Mouse (Mus musculus): Measurements from ENCODE around the gene Ces1d. TPM values are rescaled to one million over a fixed set of nuclear protein-coding genes. Genes with fewer than 3 reads are reported as not detected.

Gene Ces1d
- polyA plus RNA-seq, 1 experiment from 2014 or later, result 0.43 TPM

DNA sequence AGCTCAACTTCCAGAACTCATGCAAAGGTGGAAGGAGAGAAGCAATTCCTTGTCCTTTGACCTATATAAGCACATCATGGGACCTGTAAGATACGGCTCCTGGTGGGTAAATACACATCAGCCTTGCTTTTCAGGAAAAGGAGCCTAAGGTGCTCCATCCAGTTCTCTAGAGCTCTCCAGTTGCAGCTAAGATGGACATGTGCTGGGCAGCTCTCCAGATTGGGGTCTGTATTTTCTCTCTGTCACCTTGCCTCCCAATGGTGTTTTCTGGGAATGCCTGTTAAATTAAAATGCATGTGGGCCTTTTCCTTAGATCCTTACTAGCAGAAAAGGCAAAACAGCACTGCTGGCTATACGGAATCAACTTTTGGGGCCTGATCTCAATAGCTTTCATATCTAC is 23.1 kb downstream of the Ces1d start:
- no peaks in the 10 kb centered on the region for H3K9me3 ChIP-seq (replicated peaks; ENCODE audit: control insufficient read depth, low read length)
- H3K4me1 ChIP-seq (ENCODE audit: control insufficient read depth, insufficient read depth, low read length), result 0 out of 2 replicates have a peak, but pooled peaks cover 5% of the 10 kb centered on the region
- no peak overlapping the region for H3K9ac ChIP-seq (ENCODE audit: low read depth, low read length)
- no peak overlapping the region for H3K4me2 ChIP-seq
- H3K27ac ChIP-seq (ENCODE audit: low read depth, low read length), result no peak overlapping the region
- no peak for ATAC-seq (replicated peaks; ENCODE audit: insufficient number of reproducible peaks, low FRiP score, low TSS enrichment)
- no peaks in the 10 kb centered on the region for H3K36me3 ChIP-seq (ENCODE audit: control insufficient read depth, insufficient read depth, low read length)
- H3K27me3 ChIP-seq (ENCODE audit: control insufficient read depth, insufficient read depth, low read length), result no peaks in the 10 kb centered on the region
- 63% methylated on average over 2 of the region's 2 CpGs for WGBS (ENCODE audit: insufficient replicate concordance)
- no peak overlapping the region for H3K4me3 ChIP-seq (ENCODE audit: low read depth, low read length)

DNA sequence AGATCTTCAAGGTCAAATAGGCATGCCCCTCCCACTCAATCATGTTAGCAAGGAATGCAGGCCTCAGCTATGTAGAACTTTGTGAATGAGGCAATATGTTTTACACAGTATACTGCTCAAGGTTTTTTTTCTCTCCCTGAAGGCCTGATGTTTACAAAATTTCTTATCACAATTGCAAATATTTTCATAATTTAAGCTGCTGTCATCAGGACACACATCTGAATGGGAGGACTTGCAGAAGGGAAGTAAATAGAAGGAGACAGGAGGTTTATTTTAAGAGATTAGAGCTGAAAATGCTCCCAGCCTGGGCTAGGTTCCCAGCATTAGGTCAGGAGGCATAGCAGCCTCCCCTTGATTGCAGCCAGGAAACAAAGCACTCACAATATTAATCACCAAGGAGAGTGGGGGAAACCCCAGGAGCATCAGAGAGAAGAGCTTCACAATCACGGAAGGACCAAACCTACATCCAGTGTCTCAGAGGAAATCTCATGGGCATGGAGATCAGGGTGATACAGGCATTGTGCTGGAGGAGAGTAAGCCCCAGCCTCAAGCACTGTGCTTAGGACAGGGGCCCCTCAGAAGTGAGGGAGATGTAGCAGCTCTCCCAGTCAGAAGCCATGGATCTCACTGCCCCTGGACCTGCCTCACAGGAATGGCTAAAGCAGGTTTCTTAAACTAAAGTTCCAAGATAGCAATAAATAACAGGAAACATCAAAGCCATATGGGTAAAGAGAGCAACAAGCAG is 25.6 kb downstream of the Ces1d start:
- Histone ChIP-seq H3K4me1 (ENCODE audit: control insufficient read depth, insufficient read depth, low read length) (0 out of 2 replicates have a peak, but pooled peaks cover 5% of the 10 kb centered on the region), H3K36me3 (ENCODE audit: control insufficient read depth, insufficient read depth, low read length) (no peaks in the 10 kb centered on the region), H3K4me2 (no peak overlapping the region), H3K4me3 (ENCODE audit: low read depth, low read length) (no peak overlapping the region), H3K27me3 (ENCODE audit: control insufficient read depth, insufficient read depth, low read length) (no peaks in the 10 kb centered on the region), H3K9me3 (replicated peaks; ENCODE audit: control insufficient read depth, low read length) (no peaks in the 10 kb centered on the region), H3K9ac (ENCODE audit: low read depth, low read length) (no peak overlapping the region), H3K27ac (ENCODE audit: low read depth, low read length) (no peak overlapping the region)
- 35% methylated on average over 1 of the region's 1 CpGs for WGBS (ENCODE audit: insufficient replicate concordance)
- no peak for ATAC-seq (replicated peaks; ENCODE audit: insufficient number of reproducible peaks, low FRiP score, low TSS enrichment)

DNA sequence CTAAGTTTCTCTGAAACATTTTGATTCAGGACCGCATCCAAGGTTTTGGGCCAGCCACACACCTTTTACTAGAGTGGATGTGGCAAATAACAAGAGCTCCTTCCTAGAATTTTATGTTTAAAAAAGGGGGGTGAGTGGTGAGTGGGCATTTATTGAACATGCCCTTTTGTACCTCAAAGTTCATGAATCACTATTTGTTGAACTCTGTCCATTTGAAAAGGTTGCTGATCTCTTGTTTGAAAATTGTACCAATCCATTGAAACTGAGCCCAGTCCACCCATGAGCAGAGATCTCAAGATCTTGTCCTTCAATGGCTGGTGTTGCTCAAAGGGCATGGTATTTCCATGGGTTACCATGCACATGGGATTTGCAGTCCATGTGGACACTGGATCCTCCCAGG is 34.3 kb downstream of the Ces1d start:
- no peak for ATAC-seq (replicated peaks; ENCODE audit: insufficient number of reproducible peaks, low FRiP score, low TSS enrichment)
- no peak overlapping the region for H3K4me2 ChIP-seq
- 76% methylated on average over 1 of the region's 1 CpGs for WGBS (ENCODE audit: insufficient replicate concordance)

GRCm38 (mm10) chr8:93151401-93151800 is 46.2 kb downstream of the Ces1d start:
- Histone ChIP-seq H3K27ac (ENCODE audit: low read depth, low read length) (no peak overlapping the region), H3K27me3 (ENCODE audit: control insufficient read depth, insufficient read depth, low read length) (no peaks in the 10 kb centered on the region), H3K4me2 (no peak overlapping the region), H3K9ac (ENCODE audit: low read depth, low read length) (no peak overlapping the region), H3K4me1 (ENCODE audit: control insufficient read depth, insufficient read depth, low read length) (no peaks in the 10 kb centered on the region), H3K36me3 (ENCODE audit: control insufficient read depth, insufficient read depth, low read length) (no peaks in the 10 kb centered on the region), H3K9me3 (replicated peaks; ENCODE audit: control insufficient read depth, low read length) (no peaks in the 10 kb centered on the region), H3K4me3 (ENCODE audit: low read depth, low read length) (no peak overlapping the region)
- ATAC-seq (replicated peaks; ENCODE audit: insufficient number of reproducible peaks, low FRiP score, low TSS enrichment), result no peak
- 92% methylated on average over 1 of the region's 1 CpGs for WGBS (ENCODE audit: insufficient replicate concordance)

More for the DNA sequence above, 34.3 kb downstream of the Ces1d start:
- H3K4me1 ChIP-seq (ENCODE audit: control insufficient read depth, insufficient read depth, low read length), result no peaks in the 10 kb centered on the region
- H3K36me3 ChIP-seq (ENCODE audit: control insufficient read depth, insufficient read depth, low read length), result no peaks in the 10 kb centered on the region
- H3K27me3 ChIP-seq (ENCODE audit: control insufficient read depth, insufficient read depth, low read length), result no peaks in the 10 kb centered on the region
- H3K9me3 ChIP-seq (replicated peaks; ENCODE audit: control insufficient read depth, low read length), result no peaks in the 10 kb centered on the region
- no peak overlapping the region for H3K9ac ChIP-seq (ENCODE audit: low read depth, low read length)
- no peak overlapping the region for H3K4me3 ChIP-seq (ENCODE audit: low read depth, low read length)
- no peak overlapping the region for H3K27ac ChIP-seq (ENCODE audit: low read depth, low read length)

DNA sequence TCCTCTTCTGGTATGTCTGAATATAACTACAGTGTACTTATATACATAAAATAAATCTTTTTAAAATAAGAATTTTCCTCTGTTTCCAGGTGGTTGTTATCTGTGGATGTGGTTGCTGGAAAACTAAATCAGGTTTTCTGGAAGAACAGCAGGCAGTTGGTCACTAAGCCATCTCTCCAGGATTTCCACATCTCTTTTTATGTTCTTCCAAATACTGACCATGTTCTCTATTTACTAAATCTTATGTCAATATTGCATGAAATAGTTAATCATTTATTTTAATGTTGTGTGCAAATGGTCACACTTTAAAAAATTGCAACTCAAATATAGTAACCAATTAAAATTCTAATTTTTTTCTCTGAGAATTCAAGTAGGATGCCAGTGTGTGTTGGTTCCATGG is 50.3 kb downstream of the Ces1d start:
- H3K27ac ChIP-seq (ENCODE audit: low read depth, low read length), result no peak overlapping the region
- H3K36me3 ChIP-seq (ENCODE audit: control insufficient read depth, insufficient read depth, low read length), result no peaks in the 10 kb centered on the region
- H3K9ac ChIP-seq (ENCODE audit: low read depth, low read length), result no peak overlapping the region
- no peaks in the 10 kb centered on the region for H3K4me1 ChIP-seq (ENCODE audit: control insufficient read depth, insufficient read depth, low read length)
- no peaks in the 10 kb centered on the region for H3K9me3 ChIP-seq (replicated peaks; ENCODE audit: control insufficient read depth, low read length)
- no peak overlapping the region for H3K4me2 ChIP-seq
- no peaks in the 10 kb centered on the region for H3K27me3 ChIP-seq (ENCODE audit: control insufficient read depth, insufficient read depth, low read length)
- no peak overlapping the region for H3K4me3 ChIP-seq (ENCODE audit: low read depth, low read length)
- no peak for ATAC-seq (replicated peaks; ENCODE audit: insufficient number of reproducible peaks, low FRiP score, low TSS enrichment)

GRCm38 (mm10) chr8:93140696-93141095 is 56.9 kb downstream of the Ces1d start:
- no peak for ATAC-seq (replicated peaks; ENCODE audit: insufficient number of reproducible peaks, low FRiP score, low TSS enrichment)
- no peaks in the 10 kb centered on the region for H3K4me1 ChIP-seq (ENCODE audit: control insufficient read depth, insufficient read depth, low read length)
- 53% methylated on average over 1 of the region's 1 CpGs for WGBS (ENCODE audit: insufficient replicate concordance)
- no peak overlapping the region for H3K4me3 ChIP-seq (ENCODE audit: low read depth, low read length)
- H3K9ac ChIP-seq (ENCODE audit: low read depth, low read length), result no peak overlapping the region
- no peak overlapping the region for H3K4me2 ChIP-seq
- H3K36me3 ChIP-seq (ENCODE audit: control insufficient read depth, insufficient read depth, low read length), result no peaks in the 10 kb centered on the region
- H3K27me3 ChIP-seq (ENCODE audit: control insufficient read depth, insufficient read depth, low read length), result no peaks in the 10 kb centered on the region
- no peak overlapping the region for H3K27ac ChIP-seq (ENCODE audit: low read depth, low read length)
- no peaks in the 10 kb centered on the region for H3K9me3 ChIP-seq (replicated peaks; ENCODE audit: control insufficient read depth, low read length)

- Histone ChIP-seq H3K36me3 (ENCODE audit: control insufficient read depth, insufficient read depth, low read length) (no peaks in the 10 kb centered on the region), H3K4me1 (ENCODE audit: control insufficient read depth, insufficient read depth, low read length) (no peaks in the 10 kb centered on the region), H3K4me2 (no peak overlapping the region), H3K9me3 (replicated peaks; ENCODE audit: control insufficient read depth, low read length) (no peaks in the 10 kb centered on the region), H3K4me3 (ENCODE audit: low read depth, low read length) (no peak overlapping the region), H3K27me3 (ENCODE audit: control insufficient read depth, insufficient read depth, low read length) (no peaks in the 10 kb centered on the region), H3K27ac (ENCODE audit: low read depth, low read length) (no peak overlapping the region), H3K9ac (ENCODE audit: low read depth, low read length) (no peak overlapping the region)
- ATAC-seq (replicated peaks; ENCODE audit: insufficient number of reproducible peaks, low FRiP score, low TSS enrichment), result no peak
- whole genome bisulfite sequencing (ENCODE audit: insufficient replicate concordance), result 93% methylated on average over 2 of the region's 2 CpGs
Measured at GRCm38 (mm10) chr8:93132196-93132595, 65.4 kb downstream of the Ces1d start.

- Histone ChIP-seq H3K27me3 (ENCODE audit: control insufficient read depth, insufficient read depth, low read length) (no peaks in the 10 kb centered on the region), H3K9ac (ENCODE audit: low read depth, low read length) (no peak within 1 kb of the TSS), H3K36me3 (ENCODE audit: control insufficient read depth, insufficient read depth, low read length) (no peaks in the 10 kb centered on the region), H3K4me3 (ENCODE audit: low read depth, low read length) (no peak within 1 kb of the TSS), H3K4me1 (ENCODE audit: control insufficient read depth, insufficient read depth, low read length) (no peaks in the 10 kb centered on the region), H3K9me3 (replicated peaks; ENCODE audit: control insufficient read depth, low read length) (no peaks in the 10 kb centered on the region), H3K27ac (ENCODE audit: low read depth, low read length) (no peak within 1 kb of the TSS), H3K4me2 (no peak within 1 kb of the TSS)
- 78% methylated on average over 3 of the region's 3 CpGs for WGBS (ENCODE audit: insufficient replicate concordance)
- no peak for ATAC-seq (replicated peaks; ENCODE audit: insufficient number of reproducible peaks, low FRiP score, low TSS enrichment)
Measured at GRCm38 (mm10) chr8:93131233-93131980, 66.2 kb downstream of the Ces1d start, which contains the start of gene Ces1c. Gene Ces1c, minus strand, starts transcription at chr8:93131283.
